Mouse (Mus musculus) naive thymus-derived CD4-positive, alpha-beta T cell, adult 2 months (primary cell): ENCODE data around the gene Fermt3.

ENCODE experiments used
- DNase-seq: peaks from one replicate; pipeline ENCODE4 v3.0.0-alpha.2; 2011; ENCODE audit warnings: low read depth

The Fermt3 gene

GRCm38 (mm10) chr19:6971644-6972043, 47.6 kb downstream of the Fermt3 start:
- DNase-seq, result no peak

GRCm38 (mm10) chr19:6970460-6971085, 48.7 kb downstream of the Fermt3 start:
- DNase-seq, result peak; percentile 28

- peak; percentile 85 for DNase-seq
Measured at GRCm38 (mm10) chr19:6969665-6970381, 49.4 kb downstream of the Fermt3 start.

- DNase-seq, result no peak
Measured at GRCm38 (mm10) chr19:6969291-6969664, 50.0 kb downstream of the Fermt3 start.

GRCm38 (mm10) chr19:6968491-6969271, 50.6 kb downstream of the Fermt3 start:
- DNase-seq, result peak; percentile 34

- DNase-seq, result no peak
Measured at GRCm38 (mm10) chr19:6956461-6956860, 62.8 kb downstream of the Fermt3 start.

GRCm38 (mm10) chr19:6955424-6955823, 63.8 kb downstream of the Fermt3 start:
- no peak for DNase-seq

GRCm38 (mm10) chr19:6954046-6954445, 65.2 kb downstream of the Fermt3 start:
- no peak for DNase-seq

- no peak for DNase-seq
Measured at GRCm38 (mm10) chr19:6952712-6953037, 66.6 kb downstream of the Fermt3 start.

GRCm38 (mm10) chr19:6951994-6952711, 67.1 kb downstream of the Fermt3 start:
- DNase-seq, result peak; percentile 54

- DNase-seq, result peak; percentile 75
Measured at GRCm38 (mm10) chr19:6951381-6951968, 67.8 kb downstream of the Fermt3 start.

GRCm38 (mm10) chr19:6950613-6951153, 68.6 kb downstream of the Fermt3 start:
- peak; percentile 64 for DNase-seq

- DNase-seq, result no peak
Measured at GRCm38 (mm10) chr19:6949951-6950350, 69.3 kb downstream of the Fermt3 start.

GRCm38 (mm10) chr19:6949532-6949931, 69.7 kb downstream of the Fermt3 start:
- DNase-seq, result no peak
